ENCODE assay signal across 8 mouse cellular contexts in genomic region chr1:36920154-36920716, GRCm38 (mm10). TPM values are rescaled to one million over a fixed set of nuclear protein-coding genes. Genes with fewer than 3 reads are reported as not detected.
DNase-seq lines count a peak whose midpoint lies in the region; ATAC-seq and TF ChIP-seq lines count a peak whose summit lies in the region.

No protein-coding gene starts in this region.

- TF ChIP-seq CTCF in midbrain, postnatal 0 days (IDR thresholded peaks at IDR 0.05) = no peak

- H3K4me1 ChIP-seq in embryonic facial prominence, embryonic 15.5 days = peaks cover 37% of the 10 kb centered on the region
- peaks cover 23% of the 10 kb centered on the region for H3K4me1 ChIP-seq in hindbrain, embryonic 16.5 days (ENCODE audit: control insufficient read depth, insufficient read depth, low read depth, low read length)
- H3K4me1 ChIP-seq in limb, embryonic 15.5 days = peaks cover 27% of the 10 kb centered on the region
- H3K4me1 ChIP-seq in midbrain, postnatal 0 days (ENCODE audit: insufficient read depth, low read length) = peaks cover 17% of the 10 kb centered on the region; the same call in 1 of the 2 replicates

- ATAC-seq in embryonic facial prominence, embryonic 15.5 days (ENCODE audit: insufficient number of reproducible peaks, low FRiP score, low TSS enrichment, low read depth) = no peak; the same call in 1 of the 2 replicates
- ATAC-seq in hindbrain, embryonic 16.5 days = peak; percentile 22; the same call in 1 of the 2 replicates
- ATAC-seq in limb, embryonic 15.5 days (ENCODE audit: insufficient number of reproducible peaks, low FRiP score, low TSS enrichment, low read depth) = no peak; the same call in 1 of the 2 replicates
- no peak for ATAC-seq in midbrain, postnatal 0 days (ENCODE audit: low FRiP score)

- intact Hi-C loops in left cerebral cortex, postnatal 4 days (cut with DNase I) = no loop called here

- WGBS in embryonic facial prominence, embryonic 15.5 days = 39% methylated on average over 3 of the region's 3 CpGs
- 56% methylated on average over 3 of the region's 3 CpGs for WGBS in hindbrain, embryonic 16.5 days
- 46% methylated on average over 3 of the region's 3 CpGs for WGBS in limb, embryonic 15.5 days
- WGBS in midbrain, postnatal 0 days = 63% methylated on average over 3 of the region's 3 CpGs

- no peak overlapping the region for H3K9ac ChIP-seq in embryonic facial prominence, embryonic 15.5 days
- no peak overlapping the region for H3K9ac ChIP-seq in hindbrain, embryonic 16.5 days (ENCODE audit: low read depth, low read length)
- H3K9ac ChIP-seq in limb, embryonic 15.5 days = no peak overlapping the region
- no peak overlapping the region for H3K9ac ChIP-seq in midbrain, postnatal 0 days (replicated peaks; ENCODE audit: low read length, poor library complexity, severe bottlenecking)

- H3K4me2 ChIP-seq in embryonic facial prominence, embryonic 15.5 days (replicated peaks) = no peak overlapping the region
- no peak overlapping the region for H3K4me2 ChIP-seq in hindbrain, embryonic 16.5 days (ENCODE audit: low read length)
- H3K4me2 ChIP-seq in limb, embryonic 15.5 days = no peak overlapping the region
- H3K4me2 ChIP-seq in midbrain, postnatal 0 days (ENCODE audit: low read depth, low read length, poor library complexity, severe bottlenecking) = no peak overlapping the region

- peak overlapping the region; percentile 41 for H3K27ac ChIP-seq in embryonic facial prominence, embryonic 15.5 days (replicated peaks)
- 0 out of 2 replicates have a peak overlapping the region, but pooled peaks have one; percentile 4 for H3K27ac ChIP-seq in hindbrain, embryonic 16.5 days (ENCODE audit: low read depth, low read length)
- peak overlapping the region; percentile 50; the same call in 1 of the 2 replicates for H3K27ac ChIP-seq in limb, embryonic 15.5 days
- peak overlapping the region; percentile 18; the same call in 1 of the 2 replicates for H3K27ac ChIP-seq in midbrain, postnatal 0 days (ENCODE audit: low read depth, low read length)

- no peaks in the 10 kb centered on the region for H3K27me3 ChIP-seq in embryonic facial prominence, embryonic 15.5 days
- H3K27me3 ChIP-seq in hindbrain, embryonic 16.5 days (replicated peaks; ENCODE audit: control insufficient read depth, insufficient read depth, low read length) = no peaks in the 10 kb centered on the region
- H3K27me3 ChIP-seq in limb, embryonic 15.5 days = no peaks in the 10 kb centered on the region
- no peaks in the 10 kb centered on the region for H3K27me3 ChIP-seq in midbrain, postnatal 0 days (ENCODE audit: insufficient read depth, low read length)

- peak; percentile 28 for DNase-seq in left cerebral cortex, adult 11 months (ENCODE audit: low spot score)
- DNase-seq in left cerebral cortex, postnatal 4 days = no peak
- DNase-seq in adrenal gland, postnatal 10 days = peak; percentile 64
- DNase-seq in midbrain, postnatal 0 days (ENCODE audit: low spot score) = no peak
- no peak for DNase-seq in natural killer cell, adult 2 months (ENCODE audit: low spot score in 2 of 2)

- no peak overlapping the region for H3K4me3 ChIP-seq in embryonic facial prominence, embryonic 15.5 days (replicated peaks)
- no peak overlapping the region for H3K4me3 ChIP-seq in hindbrain, embryonic 16.5 days (ENCODE audit: low read length)
- no peak overlapping the region for H3K4me3 ChIP-seq in limb, embryonic 15.5 days
- H3K4me3 ChIP-seq in midbrain, postnatal 0 days (ENCODE audit: low read depth, low read length) = no peak overlapping the region

- H3K9me3 ChIP-seq in embryonic facial prominence, embryonic 15.5 days (replicated peaks) = no peaks in the 10 kb centered on the region
- H3K9me3 ChIP-seq in hindbrain, embryonic 16.5 days (ENCODE audit: control insufficient read depth, low read length) = no peaks in the 10 kb centered on the region
- no peaks in the 10 kb centered on the region for H3K9me3 ChIP-seq in limb, embryonic 15.5 days
- H3K9me3 ChIP-seq in midbrain, postnatal 0 days (ENCODE audit: low read length) = no peaks in the 10 kb centered on the region

- H3K36me3 ChIP-seq in embryonic facial prominence, embryonic 15.5 days = no peaks in the 10 kb centered on the region
- no peaks in the 10 kb centered on the region for H3K36me3 ChIP-seq in hindbrain, embryonic 16.5 days (ENCODE audit: control insufficient read depth, insufficient read depth, low read length)
- H3K36me3 ChIP-seq in limb, embryonic 15.5 days = no peaks in the 10 kb centered on the region
- no peaks in the 10 kb centered on the region for H3K36me3 ChIP-seq in midbrain, postnatal 0 days (ENCODE audit: insufficient read depth, low read length)

RNA-seq across cellular contexts. Expression of gene Tmem131, which starts 23.2 kb away (rescaled TPM):
- total RNA-seq in left cerebral cortex, postnatal 4 days (2021) = 10 to 100 TPM; 79.6 to 82.0 TPM
- total RNA-seq in adrenal gland, postnatal 10 days (2021) = 10 to 100 TPM; 39.3 to 48.0 TPM
- 14.7 and 15.1 TPM in 2 replicates for polyA plus RNA-seq in embryonic facial prominence, embryonic 15.5 days (2015; fragmentation: Nextera tagmentation; extraction: Ambion mirVana)
- 10.0 and 12.9 TPM in 2 replicates for polyA plus RNA-seq in hindbrain, embryonic 16.5 days (2015; fragmentation: Nextera tagmentation; extraction: Ambion mirVana)
- polyA plus RNA-seq in limb, embryonic 15.5 days (2015; fragmentation: Nextera tagmentation; extraction: Ambion mirVana) = 11.2 and 13.3 TPM in 2 replicates
- total RNA-seq in midbrain, postnatal 0 days (2014; rRNA removed) = 25.8 and 36.8 TPM in 2 replicates
- 8.6 and 11.1 TPM in 2 replicates for polyA plus RNA-seq in midbrain, postnatal 0 days (2015; fragmentation: Nextera tagmentation; extraction: Ambion mirVana)

Comparison
In these comparisons a context has a peak if more than half of its experiments do, and no peak if none do; other contexts are left out.
1. DNase-seq: peak in left cerebral cortex, adult 11 months (single experiment) and adrenal gland, postnatal 10 days (single experiment); none in left cerebral cortex, postnatal 4 days (single experiment), midbrain, postnatal 0 days (single experiment) and natural killer cell, adult 2 months (0 of 2).
2. Peak in every context shown above with its lines, with median percentiles within 50 percentile points of each other: H3K27ac ChIP-seq.